Mouse (Mus musculus): ENCODE data around the gene Gtf3a. TPM values are rescaled to one million over a fixed set of nuclear protein-coding genes. Genes with fewer than 3 reads are reported as not detected.
"Not testable (repeated sequence)": the region's sequence is repeated elsewhere in the genome, so short reads cannot be mapped to it uniquely, and the experiment has no call there.

Gtf3a gene
- polyA plus RNA-seq, 1 experiment from 2014 or later: 64.9 TPM

- H3K9ac ChIP-seq (ENCODE audit: low read depth, low read length): no peak overlapping the region
- no peaks in the 10 kb centered on the region for H3K36me3 ChIP-seq (ENCODE audit: control insufficient read depth, insufficient read depth)
- no peak for ATAC-seq
- WGBS: 47% methylated on average over 11 of the region's 11 CpGs
- TF ChIP-seq CTCF (IDR thresholded peaks at IDR 0.05; ENCODE audit: low read depth): peak; percentile 54
- H3K4me3 ChIP-seq (ENCODE audit: low read depth, low read length): no peak overlapping the region
- H3K9me3 ChIP-seq (ENCODE audit: control insufficient read depth): no peaks in the 10 kb centered on the region
- no peak overlapping the region for H3K27ac ChIP-seq (ENCODE audit: low read depth, low read length)
- H3K4me2 ChIP-seq (replicated peaks; ENCODE audit: low read depth): no peak overlapping the region
- H3K27me3 ChIP-seq (replicated peaks; ENCODE audit: control insufficient read depth, insufficient read depth, low read length): no peaks in the 10 kb centered on the region
- no peaks in the 10 kb centered on the region for H3K4me1 ChIP-seq (replicated peaks; ENCODE audit: control insufficient read depth, insufficient read depth, low read length)
Measured at GRCm38 (mm10) chr5:146908629-146909028, 39.8 kb upstream of the Gtf3a start.

- Histone ChIP-seq H3K27me3 (replicated peaks; ENCODE audit: control insufficient read depth, insufficient read depth, low read length) (no peaks in the 10 kb centered on the region), H3K4me3 (ENCODE audit: low read depth, low read length) (no peak overlapping the region), H3K9ac (ENCODE audit: low read depth, low read length) (no peak overlapping the region), H3K9me3 (ENCODE audit: control insufficient read depth) (no peaks in the 10 kb centered on the region), H3K27ac (ENCODE audit: low read depth, low read length) (0 out of 2 replicates have a peak overlapping the region, but pooled peaks have one; percentile 2), H3K4me2 (replicated peaks; ENCODE audit: low read depth) (peak overlapping the region; percentile 27; the same call in 1 of the 2 replicates), H3K4me1 (replicated peaks; ENCODE audit: control insufficient read depth, insufficient read depth, low read length) (no peaks in the 10 kb centered on the region), H3K36me3 (ENCODE audit: control insufficient read depth, insufficient read depth) (no peaks in the 10 kb centered on the region)
- TF ChIP-seq CTCF (IDR thresholded peaks at IDR 0.05; ENCODE audit: low read depth): no peak
- 8% methylated on average over 9 of the region's 9 CpGs for WGBS
- peak; percentile 39; the same call in 1 of the 2 replicates for ATAC-seq
Measured at GRCm38 (mm10) chr5:146912206-146912605, 36.3 kb upstream of the Gtf3a start.

- Histone ChIP-seq H3K9me3 (ENCODE audit: control insufficient read depth) (no peaks in the 10 kb centered on the region), H3K36me3 (ENCODE audit: control insufficient read depth, insufficient read depth) (no peaks in the 10 kb centered on the region), H3K27ac (ENCODE audit: low read depth, low read length) (peak overlapping the region; percentile 17; the same call in 1 of the 2 replicates), H3K4me1 (replicated peaks; ENCODE audit: control insufficient read depth, insufficient read depth, low read length) (no peaks in the 10 kb centered on the region), H3K9ac (ENCODE audit: low read depth, low read length) (no peak overlapping the region), H3K4me2 (replicated peaks; ENCODE audit: low read depth) (no peak overlapping the region), H3K27me3 (replicated peaks; ENCODE audit: control insufficient read depth, insufficient read depth, low read length) (no peaks in the 10 kb centered on the region), H3K4me3 (ENCODE audit: low read depth, low read length) (no peak overlapping the region)
- ATAC-seq: no peak
- 86% methylated on average over 7 of the region's 7 CpGs for WGBS
- TF ChIP-seq CTCF (IDR thresholded peaks at IDR 0.05; ENCODE audit: low read depth): no peak
Measured at GRCm38 (mm10) chr5:146913355-146913754, 35.1 kb upstream of the Gtf3a start.

DNA sequence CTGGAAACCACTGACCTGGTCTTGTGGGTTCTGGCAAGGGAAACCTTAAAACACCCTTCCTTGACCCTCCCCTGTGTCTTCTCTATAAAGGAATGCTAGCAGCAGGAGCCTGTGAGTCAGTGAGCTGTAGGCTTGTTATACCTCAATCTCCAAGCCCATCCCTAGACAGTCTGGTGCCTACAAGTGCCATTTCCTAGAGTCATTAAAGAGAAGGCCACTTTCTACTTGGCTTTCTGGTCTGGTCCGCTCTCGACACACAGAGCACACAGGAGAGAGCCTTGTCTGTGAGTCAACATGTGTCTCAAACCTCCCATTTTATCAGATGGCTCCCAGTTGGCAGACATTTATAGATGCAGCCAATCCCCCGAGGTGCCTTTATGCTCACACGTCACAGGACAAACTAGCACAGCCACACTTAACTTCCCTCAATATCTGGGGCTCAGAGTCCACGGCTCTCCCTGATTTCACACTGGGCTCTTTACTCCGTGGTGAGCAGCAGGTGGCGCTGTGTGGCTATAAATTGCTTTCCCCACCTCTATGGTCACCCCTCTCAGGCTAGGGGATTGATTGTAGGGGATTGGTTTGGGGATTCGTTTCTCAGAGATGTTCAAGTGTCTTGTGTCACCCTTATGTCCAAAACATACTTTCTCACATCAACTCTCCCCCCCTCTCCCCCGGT is 34.2 kb upstream of the Gtf3a start:
- no peak overlapping the region for H3K4me2 ChIP-seq (replicated peaks; ENCODE audit: low read depth)
- H3K9ac ChIP-seq (ENCODE audit: low read depth, low read length): no peak overlapping the region
- H3K9me3 ChIP-seq (ENCODE audit: control insufficient read depth): no peaks in the 10 kb centered on the region
- no peak overlapping the region for H3K4me3 ChIP-seq (ENCODE audit: low read depth, low read length)
- H3K27me3 ChIP-seq (replicated peaks; ENCODE audit: control insufficient read depth, insufficient read depth, low read length): no peaks in the 10 kb centered on the region
- no peaks in the 10 kb centered on the region for H3K36me3 ChIP-seq (ENCODE audit: control insufficient read depth, insufficient read depth)
- 15% methylated on average over 9 of the region's 9 CpGs for WGBS
- H3K27ac ChIP-seq (ENCODE audit: low read depth, low read length): peak overlapping the region; percentile 17; the same call in 1 of the 2 replicates
- no peaks in the 10 kb centered on the region for H3K4me1 ChIP-seq (replicated peaks; ENCODE audit: control insufficient read depth, insufficient read depth, low read length)
- TF ChIP-seq CTCF (IDR thresholded peaks at IDR 0.05; ENCODE audit: low read depth): peak; percentile 92
- peak; percentile 90 for ATAC-seq

GRCm38 (mm10) chr5:146916273-146916672 is 32.2 kb upstream of the Gtf3a start:
- WGBS: 77% methylated on average over 8 of the region's 8 CpGs
- Histone ChIP-seq H3K4me3 (ENCODE audit: low read depth, low read length) (no peak overlapping the region), H3K36me3 (ENCODE audit: control insufficient read depth, insufficient read depth) (no peaks in the 10 kb centered on the region), H3K27ac (ENCODE audit: low read depth, low read length) (no peak overlapping the region), H3K4me2 (replicated peaks; ENCODE audit: low read depth) (no peak overlapping the region), H3K9me3 (ENCODE audit: control insufficient read depth) (no peaks in the 10 kb centered on the region), H3K27me3 (replicated peaks; ENCODE audit: control insufficient read depth, insufficient read depth, low read length) (no peaks in the 10 kb centered on the region), H3K9ac (ENCODE audit: low read depth, low read length) (no peak overlapping the region), H3K4me1 (replicated peaks; ENCODE audit: control insufficient read depth, insufficient read depth, low read length) (no peaks in the 10 kb centered on the region)
- peak; percentile 52 for TF ChIP-seq CTCF (IDR thresholded peaks at IDR 0.05; ENCODE audit: low read depth)
- no peak for ATAC-seq

GRCm38 (mm10) chr5:146916806-146917205 is 31.7 kb upstream of the Gtf3a start:
- no peak overlapping the region for H3K9ac ChIP-seq (ENCODE audit: low read depth, low read length)
- no peak overlapping the region for H3K4me3 ChIP-seq (ENCODE audit: low read depth, low read length)
- H3K27ac ChIP-seq (ENCODE audit: low read depth, low read length): no peak overlapping the region
- H3K9me3 ChIP-seq (ENCODE audit: control insufficient read depth): no peaks in the 10 kb centered on the region
- WGBS: 41% methylated on average over 6 of the region's 6 CpGs
- H3K27me3 ChIP-seq (replicated peaks; ENCODE audit: control insufficient read depth, insufficient read depth, low read length): no peaks in the 10 kb centered on the region
- TF ChIP-seq CTCF (IDR thresholded peaks at IDR 0.05; ENCODE audit: low read depth): no peak
- H3K4me2 ChIP-seq (replicated peaks; ENCODE audit: low read depth): no peak overlapping the region
- no peak for ATAC-seq
- no peaks in the 10 kb centered on the region for H3K4me1 ChIP-seq (replicated peaks; ENCODE audit: control insufficient read depth, insufficient read depth, low read length)
- H3K36me3 ChIP-seq (ENCODE audit: control insufficient read depth, insufficient read depth): no peaks in the 10 kb centered on the region

GRCm38 (mm10) chr5:146917357-146917756 is 31.1 kb upstream of the Gtf3a start:
- H3K9me3 ChIP-seq (ENCODE audit: control insufficient read depth); H3K36me3 ChIP-seq (ENCODE audit: control insufficient read depth, insufficient read depth); H3K4me3 ChIP-seq (ENCODE audit: low read depth, low read length); H3K27me3 ChIP-seq (replicated peaks; ENCODE audit: control insufficient read depth, insufficient read depth, low read length); H3K4me2 ChIP-seq (replicated peaks; ENCODE audit: low read depth); H3K27ac ChIP-seq (ENCODE audit: low read depth, low read length); H3K9ac ChIP-seq (ENCODE audit: low read depth, low read length); H3K4me1 ChIP-seq (replicated peaks; ENCODE audit: control insufficient read depth, insufficient read depth, low read length); ATAC-seq: not testable (repeated sequence)
- WGBS: 80% methylated on average over 6 of the region's 6 CpGs

All from intestine, postnatal 0 days (tissue).